Mouse (Mus musculus) lung, adult 2 months (tissue): ENCODE measurements at regions not wholly inside any gene's neighbourhood (a gene's known extent, or its start where the extent isn't known, plus 50 kb on each side); places are given as distances from the start of the nearest gene placed in this dataset.

Experiments
- CTCF ChIP-seq: fragments of 200-500 bp; IDR thresholded peaks from 2 replicates; pipeline ENCODE4 v1.5.1; 2011; ENCODE audit warnings: mild to moderate bottlenecking, low read length, control low read depth; ENCODE audit not compliant: insufficient read depth
- POLR2A ChIP-seq: fragments of 200-500 bp; IDR thresholded peaks from 2 replicates; pipeline ENCODE4 v1.6.1; 2011; ENCODE audit warnings: low read depth, mild to moderate bottlenecking, control low read depth, low read length, borderline replicate concordance; ENCODE audit errors: extremely low read depth

- TF ChIP-seq POLR2A, result no peak
- TF ChIP-seq CTCF, result no peak
Observed at GRCm38 (mm10) chr2:117543301-117543782, 200.5 kb upstream of the Rasgrp1 start.
